Mouse (Mus musculus) lung, embryonic 16.5 days (tissue): ENCODE measurements around the gene Ube2e2. TPM values are rescaled to one million over a fixed set of nuclear protein-coding genes. Genes with fewer than 3 reads are reported as not detected.
"Not testable (repeated sequence)": the region's sequence is repeated elsewhere in the genome, so short reads cannot be mapped to it uniquely, and the experiment has no call there.

Experiments used
- ATAC-seq: fragments of 200-750 bp; cut with Nextera tagmentation; 2 replicates; pipeline ENCODE4 v1.8.0; 2017; ENCODE audit warnings: low read depth, mild to moderate bottlenecking, moderate library complexity
- H3K27ac ChIP-seq: fragments of 300-500 bp; sonication (generic); 2 replicates; pipeline ENCODE4 v1.5.1; 2014; ENCODE audit warnings: mild to moderate bottlenecking, control low read depth, low read length
- H3K27me3 ChIP-seq: fragments of 300-500 bp; sonication (generic); 2 replicates; pipeline ENCODE4 v1.6.1; 2014; ENCODE audit warnings: low read depth, low read length, mixed read lengths; ENCODE audit not compliant: control insufficient read depth, insufficient read depth
- H3K36me3 ChIP-seq: fragments of 300-500 bp; sonication (generic); 2 replicates; pipeline ENCODE4 v1.6.1; 2014; ENCODE audit warnings: low read length; ENCODE audit not compliant: control insufficient read depth, insufficient read depth
- H3K4me1 ChIP-seq: fragments of 300-500 bp; sonication (generic); replicated peaks from 2 replicates; pipeline ENCODE4 v1.6.1; 2014; ENCODE audit warnings: low read length, mixed read lengths; ENCODE audit not compliant: control insufficient read depth, insufficient read depth
- H3K4me2 ChIP-seq: fragments of 300-500 bp; sonication (generic); 2 replicates; pipeline ENCODE4 v1.6.1; 2014; ENCODE audit warnings: low read depth, low read length, control low read depth
- H3K4me3 ChIP-seq: fragments of 300-500 bp; sonication (generic); 2 replicates; pipeline ENCODE4 v1.5.1; 2014; ENCODE audit warnings: mild to moderate bottlenecking, low read length, control low read depth
- H3K9ac ChIP-seq: fragments of 300-500 bp; sonication (generic); 2 replicates; pipeline ENCODE4 v1.6.1; 2014; ENCODE audit warnings: low read length, control low read depth
- H3K9me3 ChIP-seq: fragments of 300-500 bp; sonication (generic); 2 replicates; pipeline ENCODE4 v1.6.1; 2016; ENCODE audit warnings: low read length; ENCODE audit not compliant: control insufficient read depth
- WGBS: fragments of 180-500 bp; shearing (Covaris S2); extraction: QIAGEN DNeasy Blood & Tissue Kit; methylation state at CpG from one replicate; pipeline ENCODE4 v1.1.7; 2014; 5-methylcytosine and 5-hydroxymethylcytosine counted together
- polyA plus RNA-seq: library from polyadenylated mRNA; unstranded; fragments of >200 nt; fragmentation: Nextera tagmentation; extraction: Ambion mirVana; gene quantifications from 2 replicates; pipeline ENCODE4 v1.2.1, GENCODE M21; 2015

The Ube2e2 gene
- polyA plus RNA-seq, 1 experiment from 2014 or later = 57.7 TPM

DNA sequence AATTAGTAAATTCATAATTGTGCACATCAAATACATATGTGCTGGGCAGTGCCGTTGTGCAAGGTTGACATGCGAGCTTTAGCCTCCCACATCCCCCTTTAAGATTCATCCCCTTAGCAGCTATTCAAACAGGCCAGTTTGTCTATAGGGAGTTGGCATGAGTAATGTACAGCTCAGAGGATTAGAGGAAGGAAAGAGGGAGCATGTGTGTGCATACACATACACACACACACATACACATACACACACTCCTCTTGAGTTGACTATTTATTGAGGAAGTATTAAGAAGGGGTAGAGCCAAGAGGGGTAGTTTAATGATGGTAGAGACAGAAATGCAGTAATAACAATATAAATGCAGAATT, 339.5 kb downstream of the Ube2e2 start:
- Histone ChIP-seq H3K4me2 (no peak overlapping the region), H3K4me3 (no peak overlapping the region), H3K27me3 (no peaks in the 10 kb centered on the region), H3K4me1 (no peaks in the 10 kb centered on the region), H3K27ac (no peak overlapping the region), H3K9ac (no peak overlapping the region), H3K36me3 (no peaks in the 10 kb centered on the region), H3K9me3 (no peaks in the 10 kb centered on the region)
- no peak for ATAC-seq
- WGBS = 73% methylated on average over 2 of the region's 2 CpGs

DNA sequence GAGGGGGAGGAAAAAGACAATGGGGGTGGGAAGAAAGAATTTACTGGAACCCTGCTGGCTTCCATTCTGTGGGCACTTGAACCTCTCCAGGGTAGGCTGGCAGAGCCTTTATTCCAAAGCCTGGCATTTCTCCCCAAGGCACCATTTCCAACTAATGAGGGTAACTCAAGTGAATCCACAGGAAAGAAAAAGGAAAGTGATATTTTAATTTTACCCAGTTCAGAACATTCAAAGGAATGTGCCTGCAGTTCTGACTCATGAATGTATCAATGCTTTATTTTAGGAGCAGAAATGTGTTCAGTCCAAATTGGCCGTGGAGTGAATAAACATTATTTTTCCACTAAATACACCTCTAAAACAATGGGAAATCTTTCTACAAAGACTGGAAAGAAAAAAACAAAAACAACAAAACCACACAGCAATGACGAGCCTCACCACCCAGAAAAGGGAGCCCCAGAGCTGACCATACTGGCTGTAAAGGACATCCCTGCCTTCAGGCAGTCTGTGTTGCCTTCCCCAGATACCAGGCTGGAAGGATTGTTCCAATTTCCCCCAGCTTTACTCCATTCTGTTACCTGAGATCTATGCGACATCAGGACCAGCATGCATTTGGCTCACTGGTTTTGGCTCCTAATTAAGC, 340.0 kb downstream of the Ube2e2 start:
- Histone ChIP-seq H3K27ac (no peak overlapping the region), H3K4me3 (no peak overlapping the region), H3K9me3 (no peaks in the 10 kb centered on the region), H3K36me3 (no peaks in the 10 kb centered on the region), H3K4me1 (no peaks in the 10 kb centered on the region), H3K9ac (no peak overlapping the region), H3K27me3 (no peaks in the 10 kb centered on the region), H3K4me2 (no peak overlapping the region)
- no peak for ATAC-seq
- 78% methylated on average over 3 of the region's 3 CpGs for WGBS

DNA sequence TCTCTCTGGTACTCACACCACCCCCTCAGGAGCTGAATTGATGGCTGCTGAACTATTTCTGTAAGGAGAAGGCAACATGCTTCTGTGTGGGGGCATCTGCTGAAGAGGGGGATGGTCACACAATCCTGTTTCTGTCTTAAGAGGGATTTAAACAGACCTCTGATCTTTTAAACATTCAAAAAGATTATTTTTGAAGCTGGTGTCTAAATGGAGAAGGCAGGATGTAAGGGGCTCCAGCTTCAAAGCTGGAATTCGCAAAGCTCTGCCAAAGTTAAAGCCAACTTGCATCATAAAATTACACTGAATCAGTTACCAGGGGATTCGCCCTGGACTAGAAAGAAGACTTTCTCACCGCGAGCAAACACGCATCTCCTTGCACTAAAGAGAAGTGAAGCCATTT, 346.5 kb downstream of the Ube2e2 start:
- H3K4me3 ChIP-seq = no peak overlapping the region
- H3K9me3 ChIP-seq = no peaks in the 10 kb centered on the region
- no peak overlapping the region for H3K27ac ChIP-seq
- no peak overlapping the region for H3K4me2 ChIP-seq
- H3K36me3 ChIP-seq = no peaks in the 10 kb centered on the region
- H3K9ac ChIP-seq = no peak overlapping the region
- peaks cover 4% of the 10 kb centered on the region; the same call in 1 of the 2 replicates for H3K4me1 ChIP-seq
- WGBS = 41% methylated on average over 5 of the region's 5 CpGs
- H3K27me3 ChIP-seq = no peaks in the 10 kb centered on the region
- ATAC-seq = peak; percentile 47; the same call in 1 of the 2 replicates

DNA sequence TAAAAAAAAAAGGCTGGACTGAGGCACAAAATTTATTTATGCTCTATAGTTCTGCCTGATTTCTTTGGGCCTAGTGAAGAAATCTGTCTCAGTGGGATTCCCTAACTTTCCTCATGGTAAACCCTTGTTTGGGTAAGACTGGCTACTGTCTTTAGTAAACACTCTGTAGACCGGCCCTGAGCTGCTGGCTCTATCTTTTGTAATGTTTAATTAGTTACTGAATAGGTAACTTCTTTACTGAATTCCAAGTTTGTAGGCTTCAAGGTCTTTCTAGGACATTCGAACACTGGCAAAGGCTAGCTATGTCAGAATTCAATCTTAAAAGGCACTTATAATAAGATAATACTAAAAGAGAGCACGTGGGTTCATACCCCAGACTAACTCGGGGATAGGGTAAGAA, 355.0 kb downstream of the Ube2e2 start:
- 67% methylated on average over 4 of the region's 4 CpGs for WGBS
- H3K9me3 ChIP-seq, H3K4me1 ChIP-seq, H3K4me2 ChIP-seq, ATAC-seq, H3K27me3 ChIP-seq, H3K9ac ChIP-seq, H3K4me3 ChIP-seq, H3K27ac ChIP-seq, H3K36me3 ChIP-seq: not testable (repeated sequence)

DNA sequence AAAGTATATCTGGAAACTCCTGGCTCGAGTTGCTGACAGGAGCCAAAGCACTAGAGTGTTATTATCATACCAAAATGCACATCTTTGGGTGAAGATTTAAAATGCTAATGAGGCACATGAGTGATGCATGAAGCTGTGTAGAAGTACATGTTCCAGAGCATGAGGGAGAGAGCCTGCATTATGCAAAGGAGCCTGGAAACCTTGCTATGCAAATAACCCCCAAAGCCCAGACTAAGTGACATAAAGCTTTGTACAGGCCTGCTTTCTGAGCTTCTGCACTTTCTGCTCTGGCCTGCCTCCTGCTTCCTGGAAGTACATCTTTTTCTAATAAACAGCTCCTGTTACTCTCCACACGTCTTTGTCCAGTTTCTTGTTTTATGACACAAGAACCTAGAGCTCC, 363.2 kb downstream of the Ube2e2 start:
- H3K36me3 ChIP-seq = no peaks in the 10 kb centered on the region
- no peaks in the 10 kb centered on the region for H3K9me3 ChIP-seq
- no peak overlapping the region for H3K4me2 ChIP-seq
- no peaks in the 10 kb centered on the region for H3K4me1 ChIP-seq
- no peak for ATAC-seq
- no peak overlapping the region for H3K27ac ChIP-seq
- H3K9ac ChIP-seq = no peak overlapping the region
- WGBS = 55% methylated on average over 2 of the region's 2 CpGs
- no peaks in the 10 kb centered on the region for H3K27me3 ChIP-seq
- H3K4me3 ChIP-seq = no peak overlapping the region

DNA sequence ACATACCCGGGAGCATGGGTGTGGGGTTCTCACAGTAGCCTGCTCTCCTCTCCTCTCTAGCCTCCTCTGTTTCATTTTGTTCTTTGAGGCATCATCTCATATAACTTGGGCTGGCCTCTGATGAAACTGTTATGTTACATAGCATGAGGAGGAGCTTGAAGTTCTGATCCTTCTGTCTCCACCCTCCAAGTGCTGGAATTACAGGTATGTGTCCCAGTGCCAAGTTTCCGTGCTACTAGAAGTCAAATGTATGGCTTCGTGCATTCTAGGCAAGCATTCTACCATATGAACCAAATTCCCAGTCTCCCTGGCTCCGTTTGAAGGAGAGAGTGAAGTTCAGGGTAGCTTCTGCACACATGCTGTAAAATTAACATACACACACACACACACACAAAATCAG, 363.6 kb downstream of the Ube2e2 start:
- no peak overlapping the region for H3K9ac ChIP-seq
- H3K4me3 ChIP-seq = no peak overlapping the region
- no peak overlapping the region for H3K27ac ChIP-seq
- no peaks in the 10 kb centered on the region for H3K9me3 ChIP-seq
- no peaks in the 10 kb centered on the region for H3K27me3 ChIP-seq
- H3K4me1 ChIP-seq = no peaks in the 10 kb centered on the region
- H3K36me3 ChIP-seq = no peaks in the 10 kb centered on the region
- ATAC-seq = no peak
- 68% methylated on average over 4 of the region's 4 CpGs for WGBS
- H3K4me2 ChIP-seq = no peak overlapping the region
